Mouse (Mus musculus): ENCODE results near the gene Maml1.

Gene Maml1

GRCm38 (mm10) chr11:50240235-50240911, 51.7 kb downstream of the Maml1 start:
- in situ Hi-C loops (cut with MboI, MseI): no loop called here

GRCm38 (mm10) chr11:50238821-50239791, 53.0 kb downstream of the Maml1 start:
- in situ Hi-C loops (cut with MboI, MseI): no loop called here

- in situ Hi-C loops (cut with MboI, MseI): no loop called here
Observed at GRCm38 (mm10) chr11:50238324-50238723, 53.8 kb downstream of the Maml1 start, which contains the start of gene Ltc4s. Gene Ltc4s (minus strand): TSS chr11:50238616.

GRCm38 (mm10) chr11:50236937-50237835, 54.9 kb downstream of the Maml1 start:
- in situ Hi-C loops (cut with MboI, MseI): no loop called here

GRCm38 (mm10) chr11:50236540-50236936, 55.6 kb downstream of the Maml1 start:
- in situ Hi-C loops (cut with MboI, MseI): no loop called here

GRCm38 (mm10) chr11:50234606-50235005, 57.5 kb downstream of the Maml1 start:
- in situ Hi-C loops (cut with MboI, MseI): loop anchor here (5.0 kb wide), 2 partner anchors 72 to 252 kb away; no protein-coding TSS in a partner anchor

- in situ Hi-C loops (cut with MboI, MseI): loop anchor here (5.0 kb wide), 2 partner anchors 72 to 252 kb away; no protein-coding TSS in a partner anchor
Observed at GRCm38 (mm10) chr11:50233993-50234392, 58.1 kb downstream of the Maml1 start.

- in situ Hi-C loops (cut with MboI, MseI): loop anchor here (5.0 kb wide), 2 partner anchors 71 to 251 kb away; no protein-coding TSS in a partner anchor
Observed at GRCm38 (mm10) chr11:50233022-50233421, 59.1 kb downstream of the Maml1 start.

- in situ Hi-C loops (cut with MboI, MseI): loop anchor here (5.0 kb wide), 2 partner anchors 69 to 249 kb away; no protein-coding TSS in a partner anchor
Observed at GRCm38 (mm10) chr11:50231411-50231810, 60.7 kb downstream of the Maml1 start.

- in situ Hi-C loops (cut with MboI, MseI): loop anchor here (5.0 kb wide), 2 partner anchors 68 to 248 kb away; no protein-coding TSS in a partner anchor
Observed at GRCm38 (mm10) chr11:50230481-50231304, 61.4 kb downstream of the Maml1 start.

GRCm38 (mm10) chr11:50229252-50229910, 62.7 kb downstream of the Maml1 start:
- in situ Hi-C loops (cut with MboI, MseI): no loop called here

- in situ Hi-C loops (cut with MboI, MseI): no loop called here
Observed at GRCm38 (mm10) chr11:50228772-50229171, 63.3 kb downstream of the Maml1 start.

GRCm38 (mm10) chr11:50227736-50228135, 64.4 kb downstream of the Maml1 start:
- in situ Hi-C loops (cut with MboI, MseI): no loop called here

GRCm38 (mm10) chr11:50227226-50227625, 64.9 kb downstream of the Maml1 start:
- in situ Hi-C loops (cut with MboI, MseI): no loop called here

- in situ Hi-C loops (cut with MboI, MseI): no loop called here
Observed at GRCm38 (mm10) chr11:50226406-50226805, 65.7 kb downstream of the Maml1 start.

- in situ Hi-C loops (cut with MboI, MseI): no loop called here
Observed at GRCm38 (mm10) chr11:50225611-50226378, 66.3 kb downstream of the Maml1 start.

GRCm38 (mm10) chr11:50224671-50225530, 67.2 kb downstream of the Maml1 start:
- in situ Hi-C loops (cut with MboI, MseI): no loop called here
